Mouse (Mus musculus): ENCODE measurements at regions not wholly inside any gene's neighbourhood (a gene's known extent, or its start where the extent isn't known, plus 50 kb on each side); places are given as distances from the start of the nearest gene placed in this dataset.

DNA sequence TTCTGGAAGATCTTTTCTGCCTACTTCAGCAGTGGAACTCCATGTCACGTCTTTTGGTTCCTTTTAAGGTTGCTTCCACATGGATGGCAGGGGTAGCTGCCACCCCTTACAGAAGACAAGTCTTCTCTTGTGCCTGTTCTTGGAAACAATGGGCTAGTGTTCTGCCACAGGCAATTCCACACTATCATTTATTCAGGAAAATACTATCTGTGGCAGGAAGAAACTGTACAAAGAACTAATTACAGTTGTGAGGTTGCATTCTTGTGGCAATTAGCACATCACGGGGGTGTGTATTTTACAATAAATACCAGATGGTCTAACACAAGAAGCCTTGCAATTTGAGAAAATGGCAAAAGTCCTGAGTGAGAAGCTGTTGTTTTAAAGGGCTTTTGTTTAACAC is 489.8 kb downstream of the Ccdc50 start:
- no peaks in the 10 kb centered on the region for H3K9me3 ChIP-seq (replicated peaks; ENCODE audit: control insufficient read depth, insufficient read depth, low read length, poor library complexity, severe bottlenecking)
- TF ChIP-seq EP300 (IDR thresholded peaks at IDR 0.05; ENCODE audit: insufficient read depth, low read depth, low read length), result no peak
- no peak for TF ChIP-seq CTCF (IDR thresholded peaks at IDR 0.05; ENCODE audit: low read depth, low read length)
- no peak for TF ChIP-seq POLR2A (IDR thresholded peaks at IDR 0.05; ENCODE audit: insufficient read depth, low read length)
- H3K4me3 ChIP-seq (ENCODE audit: low read depth, low read length), result no peak overlapping the region
- no peaks in the 10 kb centered on the region for H3K36me3 ChIP-seq (ENCODE audit: control insufficient read depth, insufficient read depth, low read length, poor library complexity, severe bottlenecking)
- no peak overlapping the region for H3K27ac ChIP-seq (ENCODE audit: insufficient read depth, low read length)
- no peak overlapping the region for H3K9ac ChIP-seq (ENCODE audit: low read depth, poor library complexity, severe bottlenecking)
- H3K27me3 ChIP-seq (ENCODE audit: control insufficient read depth, insufficient read depth, low read length, poor library complexity, severe bottlenecking), result no peaks in the 10 kb centered on the region
- H3K4me1 ChIP-seq (ENCODE audit: control insufficient read depth, insufficient read depth, low read length), result no peaks in the 10 kb centered on the region

DNA sequence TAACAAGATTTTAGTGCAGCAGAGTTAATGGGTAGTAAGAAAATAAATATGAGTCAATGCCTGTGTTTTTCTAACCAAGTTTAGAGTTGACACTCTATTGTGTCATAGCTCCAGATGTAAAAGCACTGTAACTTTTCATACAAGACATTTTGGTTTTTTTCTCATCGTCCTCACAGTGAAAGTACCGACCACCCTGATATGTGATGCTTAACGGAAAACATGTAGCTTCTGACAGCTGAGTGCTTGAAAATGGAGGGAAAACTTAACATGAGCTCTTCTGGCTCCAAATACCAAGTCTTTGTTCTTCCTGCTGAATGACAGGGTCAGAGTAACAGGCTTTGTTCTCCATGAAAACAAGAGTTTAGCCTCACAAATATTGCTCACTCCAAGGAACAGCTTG is 490.3 kb downstream of the Ccdc50 start:
- Histone ChIP-seq H3K36me3 (ENCODE audit: control insufficient read depth, insufficient read depth, low read length, poor library complexity, severe bottlenecking) (no peaks in the 10 kb centered on the region), H3K4me1 (ENCODE audit: control insufficient read depth, insufficient read depth, low read length) (no peaks in the 10 kb centered on the region), H3K27me3 (ENCODE audit: control insufficient read depth, insufficient read depth, low read length, poor library complexity, severe bottlenecking) (no peaks in the 10 kb centered on the region), H3K4me3 (ENCODE audit: low read depth, low read length) (no peak overlapping the region), H3K9me3 (replicated peaks; ENCODE audit: control insufficient read depth, insufficient read depth, low read length, poor library complexity, severe bottlenecking) (no peaks in the 10 kb centered on the region), H3K27ac (ENCODE audit: insufficient read depth, low read length) (no peak overlapping the region), H3K9ac (ENCODE audit: low read depth, poor library complexity, severe bottlenecking) (no peak overlapping the region)
- TF ChIP-seq CTCF (IDR thresholded peaks at IDR 0.05; ENCODE audit: low read depth, low read length) (no peak), POLR2A (IDR thresholded peaks at IDR 0.05; ENCODE audit: insufficient read depth, low read length) (no peak), EP300 (IDR thresholded peaks at IDR 0.05; ENCODE audit: insufficient read depth, low read depth, low read length) (no peak)

DNA sequence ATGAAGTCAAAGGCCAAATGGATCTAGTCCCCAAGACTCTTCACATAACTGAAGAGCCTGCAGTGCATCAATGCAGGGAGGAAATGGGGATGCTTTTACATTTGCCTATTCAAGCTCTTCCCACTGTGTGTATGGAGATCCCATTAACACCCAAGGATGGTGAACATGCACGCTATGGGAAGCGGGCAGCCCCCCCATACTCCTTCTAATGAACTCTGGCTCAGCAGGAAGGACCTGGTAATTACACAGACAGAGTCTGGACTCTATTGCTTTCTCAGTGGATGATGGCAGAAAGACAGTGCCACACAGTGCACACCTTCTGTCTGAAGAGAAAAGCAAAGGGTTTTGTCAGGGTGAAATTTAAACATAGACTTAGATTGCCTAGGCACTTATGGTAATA is 495.7 kb downstream of the Ccdc50 start:
- Histone ChIP-seq H3K9ac (ENCODE audit: low read depth, poor library complexity, severe bottlenecking) (no peak overlapping the region), H3K4me3 (ENCODE audit: low read depth, low read length) (no peak overlapping the region), H3K9me3 (replicated peaks; ENCODE audit: control insufficient read depth, insufficient read depth, low read length, poor library complexity, severe bottlenecking) (no peaks in the 10 kb centered on the region), H3K27ac (ENCODE audit: insufficient read depth, low read length) (no peak overlapping the region), H3K36me3 (ENCODE audit: control insufficient read depth, insufficient read depth, low read length, poor library complexity, severe bottlenecking) (no peaks in the 10 kb centered on the region), H3K4me1 (ENCODE audit: control insufficient read depth, insufficient read depth, low read length) (no peaks in the 10 kb centered on the region), H3K27me3 (ENCODE audit: control insufficient read depth, insufficient read depth, low read length, poor library complexity, severe bottlenecking) (no peaks in the 10 kb centered on the region)
- no peak for TF ChIP-seq POLR2A (IDR thresholded peaks at IDR 0.05; ENCODE audit: insufficient read depth, low read length)
- TF ChIP-seq EP300 (IDR thresholded peaks at IDR 0.05; ENCODE audit: insufficient read depth, low read depth, low read length), result no peak
- no peak for TF ChIP-seq CTCF (IDR thresholded peaks at IDR 0.05; ENCODE audit: low read depth, low read length)

DNA sequence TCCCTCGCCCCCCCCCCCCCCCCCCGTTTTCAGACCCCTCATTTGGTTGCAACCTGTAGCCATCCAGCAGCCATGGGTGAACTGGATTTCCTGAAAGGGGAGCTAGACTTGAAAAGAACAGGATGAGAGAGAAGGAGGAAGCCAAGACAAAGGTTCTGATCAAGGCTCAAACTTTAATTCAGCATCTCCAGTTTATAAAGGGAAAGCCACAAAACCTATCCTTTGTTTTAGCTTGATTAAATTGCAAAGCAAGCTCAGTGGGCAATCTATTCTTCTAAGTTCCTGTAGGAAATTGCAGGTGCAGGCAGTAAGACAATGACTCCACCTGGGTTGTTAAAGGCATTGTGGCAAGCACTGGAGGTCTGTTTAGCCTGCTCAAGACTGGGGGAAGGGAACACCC is 517.4 kb downstream of the Ccdc50 start:
- Histone ChIP-seq H3K9me3 (replicated peaks; ENCODE audit: control insufficient read depth, insufficient read depth, low read length, poor library complexity, severe bottlenecking) (peaks cover 11% of the 10 kb centered on the region; the same call in 1 of the 2 replicates), H3K27me3 (ENCODE audit: control insufficient read depth, insufficient read depth, low read length, poor library complexity, severe bottlenecking) (no peaks in the 10 kb centered on the region), H3K27ac (ENCODE audit: insufficient read depth, low read length) (no peak overlapping the region), H3K4me1 (ENCODE audit: control insufficient read depth, insufficient read depth, low read length) (no peaks in the 10 kb centered on the region), H3K9ac (ENCODE audit: low read depth, poor library complexity, severe bottlenecking) (no peak overlapping the region), H3K36me3 (ENCODE audit: control insufficient read depth, insufficient read depth, low read length, poor library complexity, severe bottlenecking) (no peaks in the 10 kb centered on the region), H3K4me3 (ENCODE audit: low read depth, low read length) (no peak overlapping the region)
- TF ChIP-seq EP300 (IDR thresholded peaks at IDR 0.05; ENCODE audit: insufficient read depth, low read depth, low read length) (0 out of 2 replicates have a peak, but pooled peaks have one; percentile 48), POLR2A (IDR thresholded peaks at IDR 0.05; ENCODE audit: insufficient read depth, low read length) (no peak), CTCF (IDR thresholded peaks at IDR 0.05; ENCODE audit: low read depth, low read length) (no peak)

DNA sequence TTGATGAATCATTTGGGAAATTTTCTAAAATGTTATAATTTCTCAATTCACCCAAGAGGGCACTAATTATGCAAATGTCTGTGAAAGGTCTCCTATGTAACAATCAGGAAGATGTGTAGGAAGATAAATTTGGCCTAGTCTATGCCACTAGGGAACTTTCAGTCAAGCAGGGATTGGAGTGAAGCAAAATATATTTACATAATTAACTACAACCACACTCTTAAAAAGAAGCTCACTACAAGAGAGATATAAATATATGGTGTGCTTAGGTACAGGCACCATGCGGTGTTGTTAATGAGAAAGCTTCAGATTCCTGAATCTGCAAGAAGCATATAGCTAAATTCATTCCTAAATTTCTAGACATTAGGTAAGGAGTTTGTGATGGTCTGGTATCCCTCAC is 526.8 kb downstream of the Ccdc50 start:
- no peak overlapping the region for H3K4me3 ChIP-seq (ENCODE audit: low read depth, low read length)
- no peaks in the 10 kb centered on the region for H3K36me3 ChIP-seq (ENCODE audit: control insufficient read depth, insufficient read depth, low read length, poor library complexity, severe bottlenecking)
- peaks cover 7% of the 10 kb centered on the region for H3K9me3 ChIP-seq (replicated peaks; ENCODE audit: control insufficient read depth, insufficient read depth, low read length, poor library complexity, severe bottlenecking)
- TF ChIP-seq POLR2A (IDR thresholded peaks at IDR 0.05; ENCODE audit: insufficient read depth, low read length) (no peak), CTCF (IDR thresholded peaks at IDR 0.05; ENCODE audit: low read depth, low read length) (no peak), EP300 (IDR thresholded peaks at IDR 0.05; ENCODE audit: insufficient read depth, low read depth, low read length) (no peak)
- H3K9ac ChIP-seq (ENCODE audit: low read depth, poor library complexity, severe bottlenecking), result no peak overlapping the region
- no peaks in the 10 kb centered on the region for H3K27me3 ChIP-seq (ENCODE audit: control insufficient read depth, insufficient read depth, low read length, poor library complexity, severe bottlenecking)
- no peaks in the 10 kb centered on the region for H3K4me1 ChIP-seq (ENCODE audit: control insufficient read depth, insufficient read depth, low read length)
- no peak overlapping the region for H3K27ac ChIP-seq (ENCODE audit: insufficient read depth, low read length)

DNA sequence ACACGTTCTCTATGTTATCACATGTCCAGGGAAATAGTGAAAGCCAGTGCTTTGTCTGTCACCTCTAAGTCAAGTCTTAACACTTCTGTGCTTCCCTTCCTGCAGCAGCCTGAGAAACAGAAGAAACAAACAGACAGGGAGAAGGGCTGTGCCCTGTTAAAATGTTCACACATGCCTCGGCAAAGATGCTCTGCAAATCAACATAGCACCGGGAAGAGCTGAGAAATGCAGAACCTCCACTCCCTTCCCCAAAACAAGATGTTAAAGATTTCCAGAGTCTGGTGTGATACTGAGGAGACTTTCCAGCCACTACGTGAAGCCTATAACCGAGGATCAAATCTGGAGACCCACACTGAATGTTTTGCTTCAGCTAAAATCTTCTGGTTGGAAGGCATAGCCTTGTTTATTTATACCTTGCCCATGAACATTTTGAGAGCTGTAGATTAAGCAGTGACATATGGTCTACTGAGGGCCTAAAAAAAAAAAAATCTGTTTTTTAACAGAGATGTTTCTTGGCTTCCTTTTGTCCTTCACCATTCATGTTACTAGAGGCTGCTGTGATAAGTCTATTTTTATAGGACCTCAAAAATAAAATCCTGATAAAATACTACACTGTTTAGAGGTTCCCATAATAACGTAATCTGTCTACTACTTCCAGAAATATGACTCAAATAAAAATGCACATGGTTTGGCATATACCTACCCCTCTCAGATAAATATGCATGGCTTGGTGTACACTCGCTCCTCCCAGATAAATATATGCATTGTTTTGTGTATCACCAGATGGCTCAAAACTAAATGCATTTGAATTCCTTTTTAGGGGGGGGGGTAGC is 537.1 kb downstream of the Ccdc50 start:
- Histone ChIP-seq H3K4me1 (ENCODE audit: control insufficient read depth, insufficient read depth, low read length) (no peaks in the 10 kb centered on the region), H3K27me3 (ENCODE audit: control insufficient read depth, insufficient read depth, low read length, poor library complexity, severe bottlenecking) (no peaks in the 10 kb centered on the region), H3K36me3 (ENCODE audit: control insufficient read depth, insufficient read depth, low read length, poor library complexity, severe bottlenecking) (no peaks in the 10 kb centered on the region), H3K9ac (ENCODE audit: low read depth, poor library complexity, severe bottlenecking) (no peak overlapping the region), H3K4me3 (ENCODE audit: low read depth, low read length) (no peak overlapping the region), H3K9me3 (replicated peaks; ENCODE audit: control insufficient read depth, insufficient read depth, low read length, poor library complexity, severe bottlenecking) (peaks cover 7% of the 10 kb centered on the region), H3K27ac (ENCODE audit: insufficient read depth, low read length) (no peak overlapping the region)
- TF ChIP-seq POLR2A (IDR thresholded peaks at IDR 0.05; ENCODE audit: insufficient read depth, low read length), result no peak
- no peak for TF ChIP-seq EP300 (IDR thresholded peaks at IDR 0.05; ENCODE audit: insufficient read depth, low read depth, low read length)
- no peak for TF ChIP-seq CTCF (IDR thresholded peaks at IDR 0.05; ENCODE audit: low read depth, low read length)

All from ES-Bruce4 (cell line).